Mouse (Mus musculus) thymus, adult 2 months (tissue): ENCODE measurements around the gene Mthfd1l. TPM values are rescaled to one million over a fixed set of nuclear protein-coding genes. Genes with fewer than 3 reads are reported as not detected.

Experiments
- DNase-seq: peaks from one replicate; pipeline ENCODE4 v3.0.0; 2021
- H3K27ac ChIP-seq: fragments of 200-500 bp; 2 replicates; pipeline ENCODE4 v1.5.1; 2012; ENCODE audit warnings: low read length, control low read depth; ENCODE audit not compliant: control insufficient read depth, insufficient read depth
- H3K27me3 ChIP-seq: fragments of 200-500 bp; 2 replicates; pipeline ENCODE4 v1.6.1; 2012; ENCODE audit warnings: mild to moderate bottlenecking, low read length, moderate library complexity, mixed read lengths; ENCODE audit not compliant: control insufficient read depth, insufficient read depth
- H3K36me3 ChIP-seq: fragments of 200-500 bp; 2 replicates; pipeline ENCODE4 v1.6.1; 2012; ENCODE audit warnings: mild to moderate bottlenecking, low read length, moderate library complexity; ENCODE audit not compliant: control insufficient read depth, insufficient read depth
- H3K4me1 ChIP-seq: fragments of 200-500 bp; replicated peaks from 2 replicates; pipeline ENCODE4 v1.6.1; 2012; ENCODE audit warnings: low read length; ENCODE audit not compliant: control insufficient read depth, insufficient read depth
- H3K4me3 ChIP-seq: fragments of 200-500 bp; 2 replicates; pipeline ENCODE4 v1.5.1; 2012; ENCODE audit warnings: mild to moderate bottlenecking, low read length, control low read depth, moderate library complexity; ENCODE audit not compliant: control insufficient read depth, insufficient read depth
- CTCF ChIP-seq: fragments of 200-500 bp; IDR thresholded peaks from 2 replicates; pipeline ENCODE4 v1.5.1; 2012; ENCODE audit warnings: mild to moderate bottlenecking, control low read depth, low read length, moderate library complexity, borderline replicate concordance; ENCODE audit not compliant: control insufficient read depth, poor library complexity, insufficient read depth; ENCODE audit errors: extremely low read depth
- POLR2A ChIP-seq: fragments of 200-500 bp; IDR thresholded peaks from 2 replicates; pipeline ENCODE4 v1.6.1; 2012; ENCODE audit warnings: mild to moderate bottlenecking, low read length, control low read depth, moderate library complexity; ENCODE audit not compliant: control insufficient read depth, poor library complexity, insufficient read depth; ENCODE audit errors: extremely low read depth
- WGBS: fragments of 180-500 bp; shearing (Covaris S2); methylation state at CpG from one replicate; pipeline ENCODE4 v1.1.7; 2018; 5-methylcytosine and 5-hydroxymethylcytosine counted together
- polyA plus RNA-seq: library from polyadenylated mRNA; depleted of rRNA; stranded (reverse); fragments of >200 nt; gene quantifications from 2 replicates; pipeline ENCODE4 v1.2.3, GENCODE M21; 2012

The Mthfd1l gene
- polyA plus RNA-seq, 1 experiment: 8.7 TPM

GRCm38 (mm10) chr10:4112611-4113327 is 139.9 kb downstream of the Mthfd1l start:
- no peak overlapping the region for H3K4me3 ChIP-seq
- no peak for DNase-seq
- no peak for TF ChIP-seq CTCF
- TF ChIP-seq POLR2A: no peak
- H3K4me1 ChIP-seq: 0 out of 2 replicates have a peak, but pooled peaks cover 2% of the 10 kb centered on the region
- no peaks in the 10 kb centered on the region for H3K27me3 ChIP-seq
- WGBS: 95% methylated on average over 17 of the region's 17 CpGs
- no peak overlapping the region for H3K27ac ChIP-seq
- no peaks in the 10 kb centered on the region for H3K36me3 ChIP-seq

- WGBS: 92% methylated on average over 5 of the region's 5 CpGs
- Histone ChIP-seq H3K4me1 (0 out of 2 replicates have a peak, but pooled peaks cover 2% of the 10 kb centered on the region), H3K27me3 (no peaks in the 10 kb centered on the region), H3K27ac (no peak overlapping the region), H3K36me3 (no peaks in the 10 kb centered on the region), H3K4me3 (no peak overlapping the region)
- TF ChIP-seq POLR2A (no peak), CTCF (no peak)
- DNase-seq: no peak
These were observed 140.4 kb downstream of the Mthfd1l start for GRCm38 (mm10) chr10:4113328-4113658.

- Histone ChIP-seq H3K27me3 (no peaks in the 10 kb centered on the region), H3K4me3 (no peak overlapping the region), H3K27ac (no peak overlapping the region), H3K4me1 (peaks cover 9% of the 10 kb centered on the region), H3K36me3 (no peaks in the 10 kb centered on the region)
- no peak for TF ChIP-seq POLR2A
- no peak for TF ChIP-seq CTCF
- no peak for DNase-seq
These were observed 143.7 kb downstream of the Mthfd1l start for GRCm38 (mm10) chr10:4116653-4117052.

- WGBS: 91% methylated on average over 7 of the region's 7 CpGs
- no peak for DNase-seq
- Histone ChIP-seq H3K36me3 (no peaks in the 10 kb centered on the region), H3K27ac (no peak overlapping the region), H3K4me1 (peaks cover 11% of the 10 kb centered on the region), H3K4me3 (no peak overlapping the region), H3K27me3 (no peaks in the 10 kb centered on the region)
- TF ChIP-seq CTCF (no peak), POLR2A (no peak)
These were observed 144.2 kb downstream of the Mthfd1l start for GRCm38 (mm10) chr10:4117091-4117490.

GRCm38 (mm10) chr10:4119287-4119686 is 146.4 kb downstream of the Mthfd1l start:
- Histone ChIP-seq H3K4me1 (peaks cover 24% of the 10 kb centered on the region), H3K4me3 (no peak overlapping the region), H3K36me3 (no peaks in the 10 kb centered on the region), H3K27ac (no peak overlapping the region), H3K27me3 (no peaks in the 10 kb centered on the region)
- no peak for TF ChIP-seq CTCF
- TF ChIP-seq POLR2A: no peak
- no peak for DNase-seq
- 81% methylated on average over 4 of the region's 4 CpGs for WGBS

- no peaks in the 10 kb centered on the region for H3K27me3 ChIP-seq
- 12% methylated on average over 10 of the region's 10 CpGs for WGBS
- peaks cover 28% of the 10 kb centered on the region for H3K4me1 ChIP-seq
- H3K36me3 ChIP-seq: no peaks in the 10 kb centered on the region
- H3K27ac ChIP-seq: no peak overlapping the region; the same call in 1 of the 2 replicates
- peak; percentile 37 for DNase-seq
- TF ChIP-seq POLR2A: no peak
- TF ChIP-seq CTCF: no peak
- H3K4me3 ChIP-seq: no peak overlapping the region
These were observed 147.8 kb downstream of the Mthfd1l start for GRCm38 (mm10) chr10:4120708-4121107.
